Mouse (Mus musculus): ENCODE measurements around the gene Spr. TPM values are rescaled to one million over a fixed set of nuclear protein-coding genes. Genes with fewer than 3 reads are reported as not detected.
"Not testable (repeated sequence)": the region's sequence is repeated elsewhere in the genome, so short reads cannot be mapped to it uniquely, and the experiment has no call there.

Spr gene
- polyA plus RNA-seq, 1 experiment, result 20.4 TPM

- WGBS, result 81% methylated on average over 11 of the region's 11 CpGs
Observed at GRCm38 (mm10) chr6:85165440-85165921, 27.9 kb upstream of the Spr start.

GRCm38 (mm10) chr6:85160201-85160923, 22.8 kb upstream of the Spr start:
- Histone ChIP-seq H3K4me3 (ENCODE audit: control insufficient read depth, insufficient read depth, low read length) (no peak overlapping the region), H3K27me3 (ENCODE audit: control insufficient read depth, insufficient read depth, low read length) (no peaks in the 10 kb centered on the region), H3K27ac (ENCODE audit: control insufficient read depth, insufficient read depth, low read length) (no peak overlapping the region), H3K4me1 (replicated peaks; ENCODE audit: control insufficient read depth, insufficient read depth, low read length) (no peaks in the 10 kb centered on the region), H3K36me3 (ENCODE audit: control insufficient read depth, insufficient read depth, low read length) (no peaks in the 10 kb centered on the region)
- TF ChIP-seq CTCF (IDR thresholded peaks at IDR 0.05; ENCODE audit: borderline replicate concordance, control insufficient read depth, extremely low read depth, insufficient read depth, low read length, poor library complexity) (no peak), POLR2A (IDR thresholded peaks at IDR 0.05; ENCODE audit: control insufficient read depth, extremely low read depth, insufficient read depth, low read length, poor library complexity) (no peak)
- 53% methylated on average over 4 of the region's 4 CpGs for WGBS
- peak; percentile 66 for DNase-seq

More at GRCm38 (mm10) chr6:85165440-85165921, 27.9 kb upstream of the Spr start:
- no peaks in the 10 kb centered on the region for H3K36me3 ChIP-seq (ENCODE audit: control insufficient read depth, insufficient read depth, low read length)
- no peaks in the 10 kb centered on the region for H3K4me1 ChIP-seq (replicated peaks; ENCODE audit: control insufficient read depth, insufficient read depth, low read length)
- no peak overlapping the region for H3K27ac ChIP-seq (ENCODE audit: control insufficient read depth, insufficient read depth, low read length)
- DNase-seq, result no peak
- no peak overlapping the region for H3K4me3 ChIP-seq (ENCODE audit: control insufficient read depth, insufficient read depth, low read length)
- H3K27me3 ChIP-seq (ENCODE audit: control insufficient read depth, insufficient read depth, low read length), result no peaks in the 10 kb centered on the region
- TF ChIP-seq POLR2A (IDR thresholded peaks at IDR 0.05; ENCODE audit: control insufficient read depth, extremely low read depth, insufficient read depth, low read length, poor library complexity) (no peak), CTCF (IDR thresholded peaks at IDR 0.05; ENCODE audit: borderline replicate concordance, control insufficient read depth, extremely low read depth, insufficient read depth, low read length, poor library complexity) (no peak)

- H3K27me3 ChIP-seq (ENCODE audit: control insufficient read depth, insufficient read depth, low read length); H3K4me3 ChIP-seq (ENCODE audit: control insufficient read depth, insufficient read depth, low read length); H3K4me1 ChIP-seq (replicated peaks; ENCODE audit: control insufficient read depth, insufficient read depth, low read length); H3K27ac ChIP-seq (ENCODE audit: control insufficient read depth, insufficient read depth, low read length); H3K36me3 ChIP-seq (ENCODE audit: control insufficient read depth, insufficient read depth, low read length): not testable (repeated sequence)
- DNase-seq, result peak; percentile 47
- TF ChIP-seq CTCF (IDR thresholded peaks at IDR 0.05; ENCODE audit: borderline replicate concordance, control insufficient read depth, extremely low read depth, insufficient read depth, low read length, poor library complexity), result peak; percentile 68; the same call in 1 of the 2 replicates
- WGBS, result 30% methylated on average over 6 of the region's 6 CpGs
Observed at GRCm38 (mm10) chr6:85159092-85159760, 21.7 kb upstream of the Spr start.

- not testable (repeated sequence) for H3K27me3 ChIP-seq (ENCODE audit: control insufficient read depth, insufficient read depth, low read length); H3K4me1 ChIP-seq (replicated peaks; ENCODE audit: control insufficient read depth, insufficient read depth, low read length); H3K4me3 ChIP-seq (ENCODE audit: control insufficient read depth, insufficient read depth, low read length); H3K27ac ChIP-seq (ENCODE audit: control insufficient read depth, insufficient read depth, low read length); H3K36me3 ChIP-seq (ENCODE audit: control insufficient read depth, insufficient read depth, low read length); DNase-seq
- WGBS, result 79% methylated on average over 4 of the region's 4 CpGs
Observed at GRCm38 (mm10) chr6:85158040-85158804, 20.7 kb upstream of the Spr start.

GRCm38 (mm10) chr6:85156551-85156950, 19.0 kb upstream of the Spr start:
- H3K27me3 ChIP-seq (ENCODE audit: control insufficient read depth, insufficient read depth, low read length); H3K36me3 ChIP-seq (ENCODE audit: control insufficient read depth, insufficient read depth, low read length); DNase-seq; H3K4me3 ChIP-seq (ENCODE audit: control insufficient read depth, insufficient read depth, low read length); H3K4me1 ChIP-seq (replicated peaks; ENCODE audit: control insufficient read depth, insufficient read depth, low read length); H3K27ac ChIP-seq (ENCODE audit: control insufficient read depth, insufficient read depth, low read length): not testable (repeated sequence)
- WGBS, result 95% methylated on average over 2 of the region's 2 CpGs

- peak; percentile 29 for DNase-seq
- H3K27ac ChIP-seq (ENCODE audit: control insufficient read depth, insufficient read depth, low read length), result no peak overlapping the region
Observed at GRCm38 (mm10) chr6:85154861-85155528, 17.4 kb upstream of the Spr start.

More at GRCm38 (mm10) chr6:85154861-85155528, 17.4 kb upstream of the Spr start:
- 8% methylated on average over 34 of the region's 34 CpGs for WGBS
- TF ChIP-seq CTCF (IDR thresholded peaks at IDR 0.05; ENCODE audit: borderline replicate concordance, control insufficient read depth, extremely low read depth, insufficient read depth, low read length, poor library complexity) (no peak), POLR2A (IDR thresholded peaks at IDR 0.05; ENCODE audit: control insufficient read depth, extremely low read depth, insufficient read depth, low read length, poor library complexity) (no peak)
- no peaks in the 10 kb centered on the region for H3K4me1 ChIP-seq (replicated peaks; ENCODE audit: control insufficient read depth, insufficient read depth, low read length)
- H3K36me3 ChIP-seq (ENCODE audit: control insufficient read depth, insufficient read depth, low read length), result no peaks in the 10 kb centered on the region
- H3K27me3 ChIP-seq (ENCODE audit: control insufficient read depth, insufficient read depth, low read length), result peaks cover 4% of the 10 kb centered on the region; the same call in 1 of the 2 replicates
- no peak overlapping the region for H3K4me3 ChIP-seq (ENCODE audit: control insufficient read depth, insufficient read depth, low read length)

Measured in thymus, adult 2 months (tissue).